Mouse (Mus musculus): ENCODE results near the gene Lrrc39.

Gene Lrrc39

DNA sequence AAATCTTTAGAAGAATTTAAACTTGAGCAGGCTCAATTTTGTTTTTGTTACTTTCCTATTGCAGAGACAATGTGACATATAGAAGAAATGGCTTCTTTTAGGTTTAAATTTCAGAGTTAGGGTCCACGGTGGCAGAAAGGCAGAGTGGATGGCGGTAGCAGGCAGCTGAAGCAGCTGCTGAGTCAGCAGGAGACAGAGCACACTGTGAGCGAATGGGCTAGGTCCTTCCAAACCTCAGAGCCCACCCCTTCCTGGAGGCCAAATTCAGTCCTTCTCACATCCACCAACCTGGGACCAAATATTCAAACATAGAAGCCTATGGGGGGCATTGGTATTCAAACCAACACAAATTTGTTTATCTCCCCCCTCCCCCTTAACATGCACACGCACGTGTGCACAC, 39.0 kb downstream of the Lrrc39 start:
- no peak for DNase-seq (ENCODE audit: inconsistent age in 2 of 2, low spot score in 1 of 2)

DNA sequence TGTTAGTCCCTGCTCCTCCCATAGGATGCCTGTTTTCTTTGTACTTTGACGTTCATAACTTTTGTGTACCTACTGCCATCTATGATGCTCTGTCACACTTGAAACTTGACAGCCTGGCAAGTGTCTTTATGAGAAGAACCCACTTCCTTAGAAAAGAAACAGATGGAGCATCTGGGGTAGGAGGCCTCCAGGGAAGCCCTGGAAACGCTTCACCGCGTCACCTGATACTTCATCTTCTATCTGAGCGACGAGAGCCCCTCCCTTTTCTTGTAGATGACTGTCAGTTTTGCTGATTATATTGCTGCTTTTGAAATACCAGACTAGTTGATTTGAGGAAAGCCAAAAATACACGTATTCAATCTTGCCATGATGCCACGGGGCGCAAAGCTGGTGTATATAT, 41.8 kb downstream of the Lrrc39 start:
- no peak for DNase-seq (ENCODE audit: inconsistent age in 2 of 2, low spot score in 1 of 2)

DNA sequence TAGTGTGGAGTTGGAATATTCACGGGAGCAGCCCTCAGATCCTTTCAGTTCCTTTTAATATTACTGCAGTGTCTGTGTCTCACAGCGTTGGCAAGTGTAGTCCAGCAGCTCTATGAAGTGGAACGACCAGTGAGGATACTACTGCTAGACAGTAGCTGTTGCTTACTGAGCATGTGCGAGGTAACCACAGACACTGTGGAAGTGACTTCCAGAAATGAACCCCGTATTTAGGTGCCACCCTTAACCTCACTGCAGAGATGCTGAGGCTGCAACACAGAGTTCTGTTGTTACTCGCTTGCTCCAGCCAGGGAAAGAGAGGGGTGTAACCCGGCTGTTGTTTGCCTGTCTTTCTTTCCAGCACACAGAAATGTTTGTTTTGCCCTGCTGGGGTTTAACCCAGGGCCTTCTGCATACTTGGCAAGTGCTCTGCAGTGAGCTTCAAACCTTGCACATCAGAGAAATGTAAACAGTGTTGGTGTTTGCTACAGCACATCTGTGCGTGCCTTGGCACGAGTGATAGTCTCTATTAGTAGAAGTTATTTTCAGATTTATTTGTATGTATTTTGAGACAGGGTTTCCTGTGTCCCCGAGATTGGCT, 51.6 kb downstream of the Lrrc39 start, which contains the start of gene Trmt13:
Trmt13 (minus strand) TSS at position 293 of the 598 bp plus-strand sequence.
- no peak for DNase-seq (ENCODE audit: inconsistent age in 2 of 2, low spot score in 1 of 2)

DNA sequence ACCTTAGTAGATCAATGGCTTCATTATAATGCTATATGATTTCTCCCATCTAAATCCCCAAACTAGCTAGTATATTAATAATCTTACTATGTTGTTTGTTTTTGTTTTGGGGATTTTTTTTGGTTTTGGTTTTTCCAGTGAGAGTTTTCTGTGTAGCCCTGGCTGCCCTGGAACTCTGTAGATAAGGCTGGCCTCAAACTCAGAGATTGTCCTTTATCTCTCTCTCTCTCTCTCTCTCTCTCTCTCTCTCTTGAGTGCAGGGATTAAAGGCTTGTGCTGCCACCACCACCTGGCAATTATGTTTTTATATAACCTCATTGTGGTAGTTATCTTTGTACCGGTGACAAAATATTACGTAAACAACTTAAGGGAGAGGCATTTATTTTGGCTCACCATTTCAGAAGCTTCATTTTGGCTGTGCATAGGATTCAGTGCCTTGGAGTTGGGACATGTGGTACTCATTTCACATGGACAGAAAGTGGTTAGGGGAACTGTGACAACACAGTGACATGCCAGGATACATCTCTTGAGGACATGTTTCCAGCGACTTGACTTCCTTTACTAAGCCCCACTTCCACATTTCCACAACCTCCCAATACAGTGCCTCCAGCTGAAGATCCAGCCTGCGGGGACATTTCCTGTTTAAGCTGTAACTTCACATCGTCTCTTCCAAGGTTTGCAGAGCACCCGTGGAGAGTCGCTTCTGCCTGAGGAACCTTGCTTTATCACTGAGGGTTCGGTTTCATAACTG, 52.7 kb downstream of the Lrrc39 start:
- DNase-seq (ENCODE audit: inconsistent age in 2 of 2, low spot score in 1 of 2) = no peak

DNA sequence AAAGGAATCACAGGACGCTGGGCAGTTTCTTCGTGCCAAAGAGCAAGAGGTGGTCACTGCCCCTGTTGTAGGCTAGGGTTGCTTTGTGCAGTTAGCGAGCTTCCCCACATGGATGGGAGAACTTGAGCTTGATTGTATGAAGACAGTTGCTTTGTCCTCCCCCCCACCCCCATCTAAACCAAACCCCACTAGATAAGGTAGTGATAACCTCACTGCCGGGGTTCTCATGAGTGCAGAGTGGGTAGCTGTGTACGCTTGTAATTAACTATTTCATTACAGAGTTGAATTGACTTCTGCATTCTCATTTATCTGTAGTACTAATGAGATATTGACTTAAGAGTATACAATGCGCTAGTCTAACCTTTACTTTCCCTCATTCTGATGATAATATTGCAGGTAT, 56.1 kb downstream of the Lrrc39 start:
- no peak for DNase-seq (ENCODE audit: inconsistent age in 2 of 2, low spot score in 1 of 2)

DNA sequence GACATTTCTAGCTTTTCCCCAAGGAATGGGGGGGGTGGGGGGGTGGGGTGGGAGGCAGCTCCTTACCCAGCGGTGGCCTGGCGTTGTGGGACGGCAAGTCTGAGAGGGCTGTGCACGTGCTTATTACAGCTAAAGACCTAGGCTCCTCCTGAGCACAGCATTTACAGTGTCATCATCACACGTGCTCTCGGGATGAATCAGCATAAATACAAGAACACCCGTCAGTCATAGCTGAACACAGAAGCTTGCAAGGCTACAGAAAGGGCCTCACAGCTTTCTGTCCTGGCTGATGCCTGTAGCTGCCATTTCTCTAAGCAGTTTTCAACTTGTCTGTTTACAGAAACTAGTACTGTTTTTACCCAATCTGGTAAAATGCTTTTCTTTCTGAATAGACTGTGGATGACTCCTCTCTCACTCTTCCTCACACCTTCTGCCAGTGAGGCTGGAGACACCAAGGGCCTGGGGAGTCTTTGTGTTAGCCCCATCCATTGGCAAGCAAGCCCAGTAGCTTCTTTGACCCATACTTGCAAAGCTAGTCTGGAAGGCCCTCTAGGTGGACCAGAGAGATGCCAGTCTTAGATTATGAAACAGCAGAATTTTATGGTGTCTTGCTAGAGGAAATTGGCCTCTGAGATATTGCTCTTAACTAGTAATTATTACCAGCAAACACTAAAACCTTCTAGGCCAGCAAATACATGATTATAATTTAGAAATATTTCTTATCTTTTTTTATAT, 58.0 kb downstream of the Lrrc39 start:
- no peak for DNase-seq (ENCODE audit: inconsistent age in 2 of 2, low spot score in 1 of 2)

DNA sequence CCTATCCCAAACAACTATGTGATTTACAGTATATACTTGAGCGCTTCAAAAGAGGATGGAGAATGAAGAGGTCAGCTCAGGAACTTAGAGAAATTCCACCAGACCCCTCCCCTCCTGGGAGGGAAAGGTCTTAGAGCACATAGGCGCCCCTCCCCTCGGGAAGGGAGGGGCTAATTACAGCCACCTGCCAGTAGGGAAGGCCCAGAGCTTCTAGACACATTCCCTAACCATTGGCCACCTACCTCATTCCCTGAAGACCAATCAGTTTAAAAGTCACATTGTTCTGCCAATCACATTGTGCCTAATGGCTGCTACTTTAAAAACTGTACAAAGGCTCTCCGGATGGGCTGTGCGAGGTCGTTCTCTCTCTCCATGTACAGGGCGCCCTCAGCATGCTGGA, 59.9 kb downstream of the Lrrc39 start:
- DNase-seq (ENCODE audit: inconsistent age in 2 of 2, low spot score in 1 of 2) = no peak

DNA sequence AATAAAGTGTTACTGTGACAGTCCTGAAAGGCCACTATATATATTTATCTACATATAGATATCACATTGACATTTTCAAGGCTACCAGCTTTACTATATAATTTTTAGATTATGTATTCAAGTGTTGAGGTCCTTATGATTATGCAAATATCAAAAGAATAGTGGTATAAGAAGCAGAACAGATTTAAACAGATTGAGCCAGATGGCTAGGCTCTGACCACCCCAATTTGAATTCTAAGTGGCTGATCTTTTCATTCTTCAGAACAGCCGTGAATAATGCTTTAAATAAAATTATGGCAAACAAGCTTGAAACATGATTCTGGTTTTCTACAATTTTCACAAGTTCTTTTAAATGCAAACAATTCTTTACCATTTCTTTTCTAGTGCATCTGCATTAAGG, 68.7 kb downstream of the Lrrc39 start:
- no peak for DNase-seq (ENCODE audit: inconsistent age in 2 of 2, low spot score in 1 of 2)
